ENCODE assay signal across 28 mouse cellular contexts in the genomic region with DNA sequence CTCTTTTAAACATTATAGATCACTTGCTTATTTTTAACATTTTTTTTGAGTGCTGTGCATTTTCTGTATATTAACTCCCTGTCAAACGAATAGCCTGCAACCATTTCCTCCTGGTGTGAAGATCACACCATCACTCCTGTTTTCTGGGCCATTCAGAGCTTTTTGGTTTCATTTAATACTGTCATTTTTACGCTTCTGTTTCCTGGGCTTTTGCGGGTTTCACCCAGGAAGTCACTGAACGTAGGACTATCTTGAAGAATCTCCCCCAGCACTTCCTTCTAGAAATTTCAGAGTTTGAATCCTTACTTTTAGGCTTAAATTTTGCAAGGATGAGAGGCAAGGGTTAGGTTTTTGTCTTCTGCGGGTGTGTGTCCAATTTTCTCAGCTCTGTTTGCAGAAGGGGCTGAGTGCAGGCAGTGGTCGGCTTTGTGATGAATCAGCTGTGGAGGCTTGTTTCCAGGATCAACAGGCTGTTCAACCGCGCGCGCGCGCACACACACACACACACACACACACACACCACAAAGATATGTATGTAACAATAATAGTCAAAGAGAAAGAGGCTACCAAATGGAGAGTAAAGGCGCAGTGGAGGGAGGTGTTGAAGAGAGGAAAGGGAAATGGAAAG. TPM values are rescaled to one million over a fixed set of nuclear protein-coding genes. Genes with fewer than 3 reads are reported as not detected.
DNase-seq lines count a peak whose midpoint lies in the region; ATAC-seq lines count a peak whose summit lies in the region.
"Had no signal": no experiment of that assay in that cellular context is flagged by ENCODE, and none has a peak within 500 bp of the region (broad histone marks: within the 10 kb centered on the region; RNA-seq: fewer than 3 reads in every experiment).

No protein-coding gene starts in this region.

- no peak overlapping the region for H3K27ac ChIP-seq in midbrain, embryonic 11.5 days (ENCODE audit: low read depth, low read length)
- H3K27ac ChIP-seq in midbrain, embryonic 15.5 days, result no peak overlapping the region
- peak overlapping the region; percentile 48 for H3K27ac ChIP-seq in macrophage
- H3K27ac ChIP-seq: embryonic facial prominence, embryonic 12.5 days; hindbrain, embryonic 14.5 days; limb, embryonic 13.5 days; liver, embryonic 13.5 days; midbrain, embryonic 10.5 days had no signal

- H3K4me2 ChIP-seq in midbrain, embryonic 11.5 days, result no peak overlapping the region
- H3K4me2 ChIP-seq in midbrain, embryonic 15.5 days, result no peak overlapping the region
- H3K4me2 ChIP-seq: embryonic facial prominence, embryonic 12.5 days; hindbrain, embryonic 14.5 days; limb, embryonic 13.5 days; liver, embryonic 13.5 days; lung, embryonic 14.5 days had no signal

- no peaks in the 10 kb centered on the region for H3K9me3 ChIP-seq in midbrain, embryonic 11.5 days (ENCODE audit: control insufficient read depth, low read length)
- H3K9me3 ChIP-seq in midbrain, embryonic 15.5 days, result no peaks in the 10 kb centered on the region
- H3K9me3 ChIP-seq: embryonic facial prominence, embryonic 12.5 days; limb, embryonic 13.5 days; liver, embryonic 13.5 days; midbrain, embryonic 10.5 days had no signal

- no peaks in the 10 kb centered on the region for H3K27me3 ChIP-seq in midbrain, embryonic 11.5 days (ENCODE audit: control insufficient read depth, insufficient read depth, low read length)
- H3K27me3 ChIP-seq in midbrain, embryonic 15.5 days (replicated peaks), result no peaks in the 10 kb centered on the region
- H3K27me3 ChIP-seq: embryonic facial prominence, embryonic 12.5 days; limb, embryonic 13.5 days; liver, embryonic 13.5 days; Patski had no signal

- no peaks in the 10 kb centered on the region for H3K79me2 ChIP-seq in macrophage (ENCODE audit: inconsistent target)

- ATAC-seq in midbrain, embryonic 11.5 days (ENCODE audit: low FRiP score), result no peak
- no peak for ATAC-seq in midbrain, embryonic 15.5 days (replicated peaks)
- ATAC-seq in activated CD4-positive, CD25-positive, alpha-beta regulatory T cell, adult 4 months, result peak; percentile 46
- ATAC-seq: forebrain, embryonic 14.5 days; intestine, embryonic 16.5 days; Patski had no signal

- no peak overlapping the region for H3K4me3 ChIP-seq in midbrain, embryonic 11.5 days (ENCODE audit: low read depth, low read length)
- no peak overlapping the region for H3K4me3 ChIP-seq in midbrain, embryonic 15.5 days
- no peak overlapping the region for H3K4me3 ChIP-seq in macrophage (ENCODE audit: inconsistent target)
- H3K4me3 ChIP-seq: embryonic facial prominence, embryonic 12.5 days; erythroblast, embryonic 14.5 days; limb, embryonic 13.5 days; liver, embryonic 13.5 days; midbrain, embryonic 10.5 days had no signal

- no peaks in the 10 kb centered on the region for H3K36me3 ChIP-seq in midbrain, embryonic 11.5 days (ENCODE audit: control insufficient read depth, insufficient read depth, low read length)
- no peaks in the 10 kb centered on the region for H3K36me3 ChIP-seq in midbrain, embryonic 15.5 days (replicated peaks)
- no peaks in the 10 kb centered on the region for H3K36me3 ChIP-seq in macrophage (ENCODE audit: inconsistent target)
- H3K36me3 ChIP-seq: embryonic facial prominence, embryonic 12.5 days; limb, embryonic 13.5 days; liver, embryonic 13.5 days; midbrain, embryonic 10.5 days had no signal

- H3K9ac ChIP-seq in midbrain, embryonic 11.5 days (ENCODE audit: low read length), result no peak overlapping the region
- H3K9ac ChIP-seq in midbrain, embryonic 15.5 days, result no peak overlapping the region
- H3K9ac ChIP-seq: embryonic facial prominence, embryonic 12.5 days; hindbrain, embryonic 14.5 days; limb, embryonic 13.5 days; liver, embryonic 13.5 days; lung, embryonic 14.5 days had no signal

- no peaks in the 10 kb centered on the region for H3K4me1 ChIP-seq in midbrain, embryonic 11.5 days (ENCODE audit: control insufficient read depth, insufficient read depth, low read length)
- no peaks in the 10 kb centered on the region for H3K4me1 ChIP-seq in midbrain, embryonic 15.5 days
- H3K4me1 ChIP-seq: embryonic facial prominence, embryonic 12.5 days; liver, embryonic 13.5 days; midbrain, embryonic 10.5 days had no signal

- WGBS in midbrain, embryonic 11.5 days, result 92% methylated on average over 13 of the region's 13 CpGs
- 89% methylated on average over 13 of the region's 13 CpGs for WGBS in midbrain, embryonic 15.5 days
- 44% methylated on average over 10 of the region's 13 CpGs for WGBS in macrophage (ENCODE audit: missing documents)

- DNase-seq in midbrain, embryonic 11.5 days (ENCODE audit: low spot score, missing footprints), result peak; percentile 39
- no peak for DNase-seq in urinary bladder, postnatal 4 days (ENCODE audit: low spot score in 2 of 2)
- DNase-seq in cerebellum, postnatal 36 days, result no peak
- DNase-seq in kidney, postnatal 25 days, result no peak
- DNase-seq: adrenal gland, postnatal 14 days; cerebellum, adult 9-10 months; heart, postnatal 36 days; liver, embryonic 13.5 days; lung, embryonic 14.5 days; lung, postnatal 36 days had no signal

RNA-seq across cellular contexts. Expression of gene Gcm1, which starts 22.1 kb away (rescaled TPM):
- 0.10 and 0.12 TPM in 2 replicates for polyA plus RNA-seq in midbrain, embryonic 11.5 days (2014; fragmentation: Nextera tagmentation; extraction: Ambion mirVana)
- polyA plus RNA-seq in midbrain, embryonic 15.5 days (2015; fragmentation: Nextera tagmentation; extraction: Ambion mirVana), result not detected in 2 replicates
- polyA plus RNA-seq in activated CD4-positive, CD25-positive, alpha-beta regulatory T cell, adult 4 months (2017; shearing (Covaris generic)), result under 1 TPM in 1 of 2 experiments, not detected in 1; 0.21 TPM
- total RNA-seq in macrophage (2018; cell fraction: chromatin; rRNA removed), result not detected
- under 1 TPM in 5 of 26 experiments, not detected in 21; 0.05 to 0.08 (median 0.06) TPM for total RNA-seq in macrophage (2018; cell fraction: cytosol; rRNA removed)
- under 1 TPM in 1 of 26 experiments, not detected in 25; 0.41 TPM for total RNA-seq in macrophage (2018; cell fraction: nucleus; rRNA removed)
- polyA plus RNA-seq in macrophage (2018), result not detected in 3 replicates
- total RNA-seq: adrenal gland, postnatal 14 days; heart, postnatal 36 days; layer of hippocampus, postnatal 25 days; left cerebral cortex, postnatal 10 days had no signal
- polyA plus RNA-seq: cortical plate, adult 2 months; erythroblast, embryonic 14.5 days; forebrain, embryonic 14.5 days; gonadal fat pad, adult 2 months; heart, embryonic 14.5 days; hindbrain, embryonic 14.5 days; intestine, embryonic 16.5 days; limb, embryonic 13.5 days; liver, embryonic 13.5 days; midbrain, embryonic 10.5 days; neural tube, embryonic 14.5 days; small intestine, adult 2 months had no signal

RNA-seq across cellular contexts. Expression of gene Fbxo9, which starts 35.0 kb away (rescaled TPM):
- 31.6 and 33.5 TPM in 2 replicates for polyA plus RNA-seq in midbrain, embryonic 11.5 days (2014; fragmentation: Nextera tagmentation; extraction: Ambion mirVana)
- 67.5 and 75.1 TPM in 2 replicates for polyA plus RNA-seq in midbrain, embryonic 15.5 days (2015; fragmentation: Nextera tagmentation; extraction: Ambion mirVana)
- 10 to 100 TPM; 18.0 to 20.3 TPM for polyA plus RNA-seq in activated CD4-positive, CD25-positive, alpha-beta regulatory T cell, adult 4 months (2017; shearing (Covaris generic))
- total RNA-seq in macrophage (2018; cell fraction: chromatin; rRNA removed), result 10 to 100 TPM in 23 of 26 experiments, 1 to 10 TPM in 3; 7.9 to 80.0 (median 31.1) TPM
- 10 to 100 TPM in 24 of 26 experiments, 1 to 10 TPM in 2; 8.2 to 20.3 (median 15.4) TPM for total RNA-seq in macrophage (2018; cell fraction: cytosol; rRNA removed)
- total RNA-seq in macrophage (2018; cell fraction: nucleus; rRNA removed), result 10 to 100 TPM in 20 of 26 experiments, 1 to 10 TPM in 6; 7.3 to 46.1 (median 15.9) TPM
- polyA plus RNA-seq in macrophage (2018), result 20.7 to 20.8 TPM (median 20.8 TPM) in 3 replicates

RNA-seq across cellular contexts. Expression of gene Ick, which starts 35.2 kb away (rescaled TPM):
- 35.3 and 35.9 TPM in 2 replicates for polyA plus RNA-seq in midbrain, embryonic 11.5 days (2014; fragmentation: Nextera tagmentation; extraction: Ambion mirVana)
- 43.0 and 46.3 TPM in 2 replicates for polyA plus RNA-seq in midbrain, embryonic 15.5 days (2015; fragmentation: Nextera tagmentation; extraction: Ambion mirVana)
- 1 to 10 TPM; 8.1 to 9.5 TPM for polyA plus RNA-seq in activated CD4-positive, CD25-positive, alpha-beta regulatory T cell, adult 4 months (2017; shearing (Covaris generic))
- 10 to 100 TPM in 22 of 26 experiments, 1 to 10 TPM in 4; 4.0 to 24.7 (median 16.6) TPM for total RNA-seq in macrophage (2018; cell fraction: chromatin; rRNA removed)
- total RNA-seq in macrophage (2018; cell fraction: cytosol; rRNA removed), result 1 to 10 TPM; 3.4 to 8.2 (median 6.1) TPM
- 10 to 100 TPM in 12 of 26 experiments, 1 to 10 TPM in 14; 4.6 to 20.3 (median 9.3) TPM for total RNA-seq in macrophage (2018; cell fraction: nucleus; rRNA removed)
- polyA plus RNA-seq in macrophage (2018), result 4.0 to 7.3 TPM (median 5.4 TPM) in 3 replicates
